Mouse (Mus musculus) cerebellum, adult 11 months (tissue): ENCODE results near the gene Lgmn.

Experiments
- DNase-seq: peaks from one replicate; pipeline ENCODE4 v3.0.0; 2022

Lgmn gene

GRCm38 (mm10) chr12:102439632-102440023 lies at the start of gene Lgmn:
TSS of gene Lgmn (minus strand) at chr12:102439813.
- peak; percentile 99 for DNase-seq

DNA sequence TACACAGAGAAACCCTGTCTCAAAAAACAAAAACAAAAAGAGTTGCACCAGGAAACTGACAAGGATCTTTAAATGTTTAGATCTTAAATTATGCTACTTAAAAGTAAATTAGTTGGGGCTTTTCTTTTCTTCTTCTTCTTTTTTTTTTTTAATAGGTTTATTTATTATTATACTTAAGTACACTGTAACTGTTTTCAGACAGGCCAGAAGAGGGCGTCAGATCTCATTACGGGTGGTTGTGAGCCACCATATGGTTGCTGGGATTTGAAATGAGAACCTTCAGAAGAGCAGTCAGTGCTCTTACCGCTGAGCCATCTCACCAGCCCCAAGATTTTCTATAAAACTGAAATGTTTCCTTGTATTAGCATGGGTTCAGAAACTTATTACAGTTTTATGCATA lies 45.3 kb upstream of the Lgmn start:
- no peak for DNase-seq

GRCm38 (mm10) chr12:102480481-102480880 lies 40.9 kb upstream of the Lgmn start:
- no peak for DNase-seq

DNA sequence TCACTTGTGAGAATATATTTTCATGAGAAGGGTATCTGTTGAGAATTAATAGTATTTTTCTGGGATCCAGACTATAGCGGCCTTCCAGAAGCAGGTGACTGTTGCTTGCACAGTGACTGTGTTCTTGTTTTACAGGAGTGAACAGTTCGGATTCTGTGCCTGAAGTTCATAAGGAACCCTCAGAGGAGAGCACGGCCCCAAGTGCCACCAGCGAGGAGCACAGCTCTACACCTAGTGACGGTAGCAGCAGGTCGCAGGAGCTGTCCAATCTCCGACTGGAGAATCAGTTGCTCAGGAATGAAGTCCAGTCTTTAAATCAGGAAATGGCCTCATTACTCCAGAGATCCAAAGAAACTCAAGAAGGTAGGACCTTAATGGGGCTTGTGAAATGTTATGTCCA lies 34.8 kb upstream of the Lgmn start:
- DNase-seq: no peak

DNA sequence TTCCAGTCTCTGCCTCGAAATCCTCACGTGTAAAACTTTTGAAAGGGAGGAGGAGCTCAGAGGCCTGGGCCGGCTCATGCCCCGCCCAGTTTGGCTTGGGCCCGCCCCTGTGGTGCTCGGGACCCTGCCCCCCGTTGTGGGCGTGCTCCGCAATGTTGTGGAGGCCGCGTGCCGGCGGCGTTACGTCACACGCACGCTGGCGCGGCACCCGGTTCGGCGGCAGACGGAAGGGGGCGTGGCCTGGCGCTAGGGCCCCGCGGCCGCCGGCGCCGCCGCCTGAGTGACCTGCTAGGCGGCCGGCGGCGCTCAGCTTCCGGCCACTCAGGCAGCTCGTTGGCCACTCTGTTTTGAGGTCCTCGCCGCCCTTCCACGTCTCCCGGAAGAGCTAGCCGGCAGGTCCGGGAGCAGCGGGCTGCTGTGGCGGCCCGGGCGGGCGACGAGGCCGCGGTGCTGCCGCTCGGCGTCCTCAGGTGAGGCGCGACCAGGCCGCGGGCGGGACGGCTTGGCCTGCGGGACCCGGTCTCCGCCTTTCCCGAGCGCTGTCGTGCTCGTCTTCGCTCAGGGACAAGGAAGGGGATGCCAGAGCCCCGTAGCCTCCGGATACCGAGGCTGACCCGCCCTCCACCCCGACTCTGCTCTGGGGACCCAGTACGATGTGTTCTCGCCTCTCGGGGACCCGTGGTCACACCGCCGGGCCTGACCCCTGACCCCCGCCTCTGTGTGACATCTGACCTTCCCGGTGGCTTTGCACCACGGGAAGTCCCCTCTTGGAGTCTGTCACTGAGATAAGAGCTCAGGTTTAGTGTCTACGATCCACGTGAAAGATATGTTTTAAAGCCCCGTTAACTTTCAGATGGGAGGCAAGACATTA lies 29.5 kb upstream of the Lgmn start, which contains the start of gene Golga5:
Gene Golga5 (plus strand): TSS at position 242 of the 871 bp plus-strand sequence.
- peak; percentile 98 for DNase-seq

DNA sequence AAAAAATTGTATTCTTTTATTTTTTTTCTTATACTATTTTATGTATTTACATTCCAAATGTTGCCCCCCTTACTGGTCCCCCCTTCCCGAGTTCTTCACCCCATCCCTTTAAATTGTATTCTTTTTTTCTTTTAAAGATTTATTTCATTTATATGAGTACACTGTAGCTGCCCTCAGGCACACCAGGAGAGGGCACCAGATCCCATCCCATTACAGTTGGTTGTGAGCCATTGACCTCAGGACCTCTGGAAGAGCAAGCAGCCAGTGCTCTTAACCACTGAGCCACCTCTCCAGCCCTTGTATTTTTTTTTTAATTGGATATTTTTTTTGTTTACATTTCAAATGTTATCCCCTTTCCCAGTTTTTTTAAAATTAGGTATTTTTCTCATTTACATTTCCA lies 28.5 kb upstream of the Lgmn start:
- peak; percentile 30 for DNase-seq

DNA sequence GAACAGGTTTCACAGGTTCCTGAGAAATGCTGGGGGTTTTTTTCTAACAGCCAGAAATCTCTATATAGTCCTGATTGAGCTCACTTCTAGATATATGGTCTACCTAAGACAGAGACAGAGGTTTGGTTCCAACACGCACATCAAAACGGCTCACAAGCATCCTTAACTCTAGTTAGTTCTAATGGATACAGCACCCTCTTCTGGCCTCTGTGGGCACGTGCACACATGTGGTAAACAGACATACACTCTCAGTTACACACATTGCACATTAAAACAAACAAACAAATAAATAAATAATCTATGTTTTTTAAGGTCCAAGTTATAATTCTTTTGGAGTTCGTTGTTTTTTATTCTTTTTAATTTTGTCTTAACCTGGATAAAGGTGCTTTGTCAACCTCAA lies 25.0 kb upstream of the Lgmn start:
- no peak for DNase-seq

- no peak for DNase-seq
These were observed 21.6 kb upstream of the Lgmn start for GRCm38 (mm10) chr12:102461177-102461576.

DNA sequence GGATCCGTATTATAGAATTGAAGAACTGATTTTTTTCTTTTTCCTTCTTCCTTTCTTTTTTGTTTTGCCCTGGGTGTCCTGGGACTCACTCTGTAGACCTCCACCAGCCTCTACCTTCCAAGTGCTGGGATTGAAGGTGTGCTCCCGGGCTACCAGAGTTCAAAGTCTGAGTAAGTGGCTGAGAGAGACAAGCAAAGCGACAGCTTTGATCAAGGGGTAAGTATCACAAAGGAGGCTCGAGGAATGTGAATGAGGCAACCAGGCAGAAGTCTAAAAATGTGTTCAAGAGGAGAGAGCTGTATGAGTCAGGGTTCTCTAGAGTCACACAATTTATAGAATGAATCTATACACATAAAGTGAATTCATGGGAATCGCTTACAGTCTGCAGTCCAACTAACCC lies 20.4 kb upstream of the Lgmn start:
- DNase-seq: no peak

DNA sequence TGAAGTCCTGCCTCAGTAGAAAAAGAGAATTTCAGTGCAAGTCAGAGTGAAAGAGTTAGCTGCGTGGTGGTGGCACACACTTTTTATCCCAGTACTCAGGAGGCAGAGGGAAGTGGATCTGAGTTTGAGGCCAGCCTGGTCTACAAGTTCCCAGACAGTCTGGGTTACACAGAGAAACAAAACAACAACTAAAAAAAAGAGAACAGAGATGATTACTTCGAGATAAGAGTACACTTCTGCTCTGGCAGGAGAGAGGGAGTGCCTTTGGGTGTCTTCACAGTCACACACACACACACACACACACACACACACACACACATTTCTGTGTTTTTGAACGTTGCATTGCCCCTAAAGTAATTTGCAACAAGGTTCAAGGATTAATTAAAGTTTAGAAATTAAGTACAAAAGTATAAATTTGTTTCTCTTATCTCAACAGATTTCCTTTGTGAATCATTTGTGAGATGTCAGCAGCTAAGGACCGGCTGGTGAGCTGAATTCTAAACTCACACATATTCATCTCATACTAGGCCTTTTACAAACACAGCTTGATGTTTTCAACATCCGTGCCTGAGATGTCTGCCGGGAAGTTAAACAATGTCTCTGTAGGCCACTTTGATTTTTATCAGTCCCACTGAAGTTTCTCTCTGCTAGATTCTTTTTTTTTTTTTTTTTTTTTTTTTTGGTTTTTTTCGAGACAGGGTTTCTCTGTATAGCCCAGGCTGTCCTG lies 17.0 kb upstream of the Lgmn start:
- no peak for DNase-seq

DNA sequence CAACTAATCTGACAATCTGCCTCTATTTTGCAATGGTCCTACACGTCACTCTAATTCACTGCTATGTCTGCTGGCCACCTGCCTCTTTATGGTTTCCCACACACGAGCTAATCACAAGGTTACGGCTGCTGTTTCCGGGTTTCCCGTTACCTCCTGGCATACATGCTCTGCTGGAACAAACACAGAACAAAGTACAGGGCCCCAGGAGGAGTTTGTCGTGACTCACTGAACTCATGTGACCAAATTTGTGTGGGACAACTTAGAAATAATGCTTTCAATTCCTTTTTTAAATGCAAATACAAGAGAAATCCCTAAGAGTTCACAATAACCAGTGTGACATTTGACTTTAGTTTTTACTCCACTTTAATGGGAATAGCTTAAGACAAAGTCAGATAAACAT lies 14.0 kb upstream of the Lgmn start:
- no peak for DNase-seq

- no peak for DNase-seq
These were observed 11.7 kb upstream of the Lgmn start for GRCm38 (mm10) chr12:102451126-102451851.

GRCm38 (mm10) chr12:102450437-102450836 lies 10.8 kb upstream of the Lgmn start:
- no peak for DNase-seq

DNA sequence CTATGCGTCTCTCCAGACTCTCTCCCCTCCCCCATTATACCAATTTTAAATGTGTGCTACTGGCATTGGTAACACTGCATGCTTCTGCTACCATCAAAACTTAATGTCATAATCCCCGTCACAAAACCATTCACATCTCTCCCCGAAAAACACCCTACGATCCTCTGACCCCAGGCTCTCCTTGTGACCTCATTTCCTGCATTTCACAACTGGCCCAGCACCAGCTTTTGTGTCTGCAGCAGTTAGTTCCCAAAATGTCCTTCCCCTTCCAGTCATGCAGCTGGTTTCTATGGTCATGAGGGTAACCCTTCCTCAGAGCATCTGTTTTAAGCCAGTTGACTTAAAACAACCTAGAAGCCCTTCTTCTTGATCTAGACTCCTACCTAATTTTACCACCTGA lies 5.8 kb upstream of the Lgmn start:
- no peak for DNase-seq

GRCm38 (mm10) chr12:102443676-102444075 lies 4.1 kb upstream of the Lgmn start:
- no peak for DNase-seq

DNA sequence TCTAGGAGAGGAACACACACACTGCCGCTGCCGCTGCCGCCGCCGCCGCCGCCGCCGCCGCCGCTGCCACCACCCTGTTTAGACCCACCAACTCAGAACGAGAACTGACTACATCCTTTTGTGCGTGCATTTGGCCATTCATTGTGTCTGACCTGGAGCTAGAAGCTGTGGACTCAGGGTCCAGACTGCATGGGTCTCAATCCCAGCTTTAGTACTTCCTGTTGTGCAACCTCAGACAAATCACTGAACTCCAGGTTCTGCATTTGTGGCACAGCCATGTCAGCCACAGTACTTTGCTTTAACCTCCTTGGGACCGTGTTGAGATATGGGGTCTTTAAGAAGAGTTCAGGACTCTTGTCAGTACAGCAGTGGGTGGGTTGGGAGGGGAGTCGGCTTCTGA lies 3.0 kb upstream of the Lgmn start:
- DNase-seq: no peak

DNA sequence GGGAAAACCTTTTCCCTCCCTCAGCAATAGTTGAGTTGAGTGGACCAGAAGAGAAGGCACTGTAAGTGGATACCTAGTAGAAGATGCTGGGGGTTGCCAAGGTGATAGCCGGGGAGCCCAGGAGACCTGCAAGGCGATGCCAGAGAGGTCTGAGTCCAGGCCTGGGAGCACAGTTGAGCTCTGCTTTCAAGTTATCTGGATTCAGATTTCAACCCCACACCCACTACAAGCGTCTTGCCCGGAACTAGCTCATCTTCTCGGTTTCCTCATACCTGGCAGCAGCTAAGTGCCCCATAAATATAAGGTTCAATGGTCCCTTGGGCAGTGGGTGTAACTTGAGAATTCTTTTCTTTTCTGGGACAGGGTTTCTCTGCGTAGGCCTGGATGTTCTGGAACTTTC lies 1.5 kb upstream of the Lgmn start:
- DNase-seq: no peak

DNA sequence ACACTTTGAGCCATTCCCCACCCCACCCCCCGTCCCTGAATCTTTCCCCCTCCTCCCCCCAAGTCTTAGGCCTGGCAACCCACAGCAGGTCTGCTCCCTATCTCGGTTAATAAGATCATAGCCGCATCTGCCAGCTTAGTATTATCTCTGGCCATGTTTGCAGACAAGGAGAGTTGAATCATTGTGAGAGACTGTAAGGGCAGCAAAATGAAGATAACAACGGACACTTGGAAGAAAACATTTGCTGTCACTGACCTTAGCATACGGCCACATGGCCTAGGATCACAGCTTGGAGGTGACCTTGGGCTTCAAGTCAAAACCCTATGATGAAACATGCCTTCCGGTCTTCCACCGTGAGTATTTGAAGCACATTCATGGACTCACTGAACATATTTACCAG lies 938 bp upstream of the Lgmn start:
- DNase-seq: no peak

DNA sequence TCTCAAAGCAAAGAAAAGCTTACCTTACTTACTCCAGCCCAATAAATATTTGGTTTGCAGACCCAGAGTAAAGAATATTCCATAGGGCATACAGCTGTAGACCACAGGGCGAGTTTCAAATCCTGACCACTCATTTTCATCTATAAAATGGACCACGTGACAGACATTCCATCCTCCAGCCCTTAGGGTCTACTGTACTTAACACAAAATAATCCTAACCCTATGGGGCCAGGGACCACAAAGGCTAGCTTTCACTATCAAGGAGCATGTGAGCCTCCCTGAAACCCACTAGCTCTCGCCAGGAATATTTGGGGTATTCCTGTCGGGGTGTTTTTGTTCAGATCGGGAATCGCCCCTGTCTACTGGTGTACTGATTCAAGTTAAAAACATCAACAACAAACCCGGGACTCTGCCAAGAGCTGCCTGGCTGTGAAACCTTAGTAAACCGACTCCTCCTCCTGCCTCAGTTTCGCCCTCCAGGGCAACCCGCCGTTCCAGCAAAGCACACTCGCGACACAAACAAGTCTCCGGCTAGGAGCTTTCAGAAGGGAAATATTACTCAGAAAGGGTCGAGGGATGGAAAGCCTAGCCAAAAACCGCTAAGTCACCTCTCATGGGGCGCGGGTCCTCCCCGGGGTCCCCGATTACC lies 506 bp downstream of the Lgmn start:
- DNase-seq: no peak

DNA sequence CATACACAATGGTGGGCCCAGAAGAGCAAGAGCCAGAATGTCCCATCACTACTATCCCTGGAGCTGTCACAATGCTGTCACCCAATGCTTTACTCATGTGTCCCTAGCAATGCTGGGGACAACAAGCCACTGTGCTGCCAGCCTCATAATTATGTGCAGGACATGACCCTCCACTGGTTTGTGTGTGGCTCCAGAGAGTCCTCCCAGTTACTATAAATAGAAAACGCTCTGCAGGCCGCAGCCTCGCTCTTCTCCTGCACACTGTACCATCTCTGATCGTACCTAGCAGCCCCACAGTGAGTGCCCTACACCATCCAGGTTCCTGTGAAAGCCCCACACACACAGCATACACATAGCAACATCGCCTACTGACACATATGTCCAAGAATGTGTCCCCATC lies 1.7 kb downstream of the Lgmn start:
- DNase-seq: no peak

GRCm38 (mm10) chr12:102436939-102437526 lies 2.6 kb downstream of the Lgmn start:
- no peak for DNase-seq

GRCm38 (mm10) chr12:102434107-102434506 lies 5.5 kb downstream of the Lgmn start:
- no peak for DNase-seq

GRCm38 (mm10) chr12:102432238-102432637 lies 7.4 kb downstream of the Lgmn start:
- DNase-seq: no peak
